Mouse (Mus musculus) lung, postnatal 0 days (tissue): ENCODE measurements at regions not wholly inside any gene's neighbourhood (a gene's known extent, or its start where the extent isn't known, plus 50 kb on each side); places are given as distances from the start of the nearest gene placed in this dataset.

Experiments used
- ATAC-seq: fragments of 200-750 bp; cut with Nextera tagmentation; 2 replicates; pipeline ENCODE4 v1.8.0; 2017; ENCODE audit warnings: moderate library complexity
- DNase-seq: peaks from one replicate; pipeline ENCODE4 v3.0.0-alpha.2; 2016; ENCODE audit warnings: low spot score
- H3K27ac ChIP-seq: fragments of 300-500 bp; sonication (generic); 2 replicates; pipeline ENCODE4 v1.5.1; 2014; ENCODE audit warnings: antibody characterized with exemption, mild to moderate bottlenecking, low read length, mixed read lengths
- H3K27me3 ChIP-seq: fragments of 300-500 bp; sonication (generic); replicated peaks from 2 replicates; pipeline ENCODE4 v1.6.1; 2014; ENCODE audit warnings: low read length, mixed read lengths; ENCODE audit not compliant: insufficient read depth
- H3K36me3 ChIP-seq: fragments of 300-500 bp; sonication (generic); 2 replicates; pipeline ENCODE4 v1.6.1; 2014; ENCODE audit warnings: low read length, mixed read lengths; ENCODE audit not compliant: insufficient read depth
- H3K4me1 ChIP-seq: fragments of 300-500 bp; sonication (generic); 2 replicates; pipeline ENCODE4 v1.6.1; 2014; ENCODE audit warnings: antibody characterized with exemption, low read depth, low read length, mixed read lengths; ENCODE audit not compliant: insufficient read depth
- H3K4me2 ChIP-seq: fragments of 300-500 bp; sonication (generic); replicated peaks from 2 replicates; pipeline ENCODE4 v1.6.1; 2014; ENCODE audit warnings: low read depth, mild to moderate bottlenecking, low read length, moderate library complexity, mixed read lengths
- H3K4me3 ChIP-seq: fragments of 300-500 bp; sonication (generic); 2 replicates; pipeline ENCODE4 v1.5.1; 2014; ENCODE audit warnings: low read depth, low read length
- H3K9ac ChIP-seq: fragments of 300-500 bp; sonication (generic); replicated peaks from 2 replicates; pipeline ENCODE4 v1.6.1; 2014; ENCODE audit warnings: low read depth, mild to moderate bottlenecking
- H3K9me3 ChIP-seq: fragments of 300-500 bp; sonication (generic); 2 replicates; pipeline ENCODE4 v1.6.1; 2016; ENCODE audit warnings: low read length, mixed read lengths
- CTCF ChIP-seq: IDR thresholded peaks from 2 replicates; pipeline ENCODE4 v1.5.1; 2016; ENCODE audit warnings: antibody characterized with exemption, mild to moderate bottlenecking
- EP300 ChIP-seq: IDR thresholded peaks from 2 replicates; pipeline ENCODE4 v1.6.1; 2016; ENCODE audit warnings: antibody characterized with exemption, mild to moderate bottlenecking, control low read depth
- WGBS: fragments of 180-500 bp; shearing (Covaris S2); extraction: QIAGEN DNeasy Blood & Tissue Kit; methylation state at CpG from one replicate; pipeline ENCODE4 v1.1.7; 2014; 5-methylcytosine and 5-hydroxymethylcytosine counted together

GRCm38 (mm10) chrX:77432001-77432565 is 78.7 kb upstream of the Tbl1x start:
- Histone ChIP-seq H3K9me3 (no peaks in the 10 kb centered on the region), H3K27me3 (no peaks in the 10 kb centered on the region), H3K4me3 (no peak overlapping the region), H3K36me3 (no peaks in the 10 kb centered on the region), H3K4me1 (no peaks in the 10 kb centered on the region), H3K4me2 (no peak overlapping the region), H3K9ac (no peak overlapping the region), H3K27ac (no peak overlapping the region)
- 37% methylated on average over 2 of the region's 2 CpGs for WGBS
- TF ChIP-seq EP300: no peak
- no peak for TF ChIP-seq CTCF
- DNase-seq: no peak
- ATAC-seq: no peak

GRCm38 (mm10) chrX:77432846-77433810 is 77.7 kb upstream of the Tbl1x start:
- H3K27ac ChIP-seq: no peak overlapping the region
- no peaks in the 10 kb centered on the region for H3K9me3 ChIP-seq
- TF ChIP-seq CTCF (peak; percentile 40), EP300 (no peak; the same call in 1 of the 2 replicates)
- DNase-seq (peak; percentile 96), ATAC-seq (peak; percentile 95)
- no peaks in the 10 kb centered on the region for H3K4me1 ChIP-seq
- no peaks in the 10 kb centered on the region for H3K36me3 ChIP-seq
- 13% methylated on average over 22 of the region's 29 CpGs for WGBS
- H3K4me3 ChIP-seq: peak overlapping the region; percentile 21; the same call in 1 of the 2 replicates
- no peaks in the 10 kb centered on the region for H3K27me3 ChIP-seq
- no peak overlapping the region for H3K9ac ChIP-seq
- H3K4me2 ChIP-seq: peak overlapping the region; percentile 27; the same call in 1 of the 2 replicates

GRCm38 (mm10) chrX:77433811-77434192 is 77.0 kb upstream of the Tbl1x start:
- Histone ChIP-seq H3K9ac (no peak overlapping the region), H3K4me2 (peak overlapping the region; percentile 22; the same call in 1 of the 2 replicates), H3K4me3 (0 out of 2 replicates have a peak overlapping the region, but pooled peaks have one; percentile 12), H3K27ac (no peak overlapping the region), H3K27me3 (no peaks in the 10 kb centered on the region), H3K36me3 (no peaks in the 10 kb centered on the region), H3K4me1 (no peaks in the 10 kb centered on the region), H3K9me3 (no peaks in the 10 kb centered on the region)
- 18% methylated on average over 3 of the region's 3 CpGs for WGBS
- DNase-seq: peak; percentile 10
- TF ChIP-seq CTCF: no peak
- no peak for TF ChIP-seq EP300
- no peak for ATAC-seq

- Histone ChIP-seq H3K36me3 (no peaks in the 10 kb centered on the region), H3K4me1 (no peaks in the 10 kb centered on the region), H3K9ac (no peak overlapping the region), H3K4me3 (no peak overlapping the region), H3K27me3 (no peaks in the 10 kb centered on the region), H3K4me2 (no peak overlapping the region), H3K27ac (no peak overlapping the region), H3K9me3 (no peaks in the 10 kb centered on the region)
- ATAC-seq (no peak), DNase-seq (no peak)
- WGBS: 28% methylated on average over 3 of the region's 3 CpGs
- no peak for TF ChIP-seq EP300
- TF ChIP-seq CTCF: no peak
Observed at GRCm38 (mm10) chrX:77443852-77444492, 66.8 kb upstream of the Tbl1x start.

- Histone ChIP-seq H3K9me3 (no peaks in the 10 kb centered on the region), H3K9ac (no peak overlapping the region), H3K4me1 (no peaks in the 10 kb centered on the region), H3K4me3 (no peak overlapping the region), H3K27ac (no peak overlapping the region), H3K36me3 (no peaks in the 10 kb centered on the region), H3K4me2 (no peak overlapping the region), H3K27me3 (no peaks in the 10 kb centered on the region)
- TF ChIP-seq EP300 (no peak), CTCF (no peak)
- 74% methylated on average over 3 of the region's 3 CpGs for WGBS
- DNase-seq (no peak), ATAC-seq (no peak)
Observed at GRCm38 (mm10) chrX:77446755-77447154, 64.1 kb upstream of the Tbl1x start.

- DNase-seq (no peak), ATAC-seq (no peak)
- no peak overlapping the region for H3K4me2 ChIP-seq
- no peak overlapping the region for H3K9ac ChIP-seq
- no peaks in the 10 kb centered on the region for H3K36me3 ChIP-seq
- H3K4me3 ChIP-seq: no peak overlapping the region
- TF ChIP-seq EP300: no peak
- no peak for TF ChIP-seq CTCF
- no peak overlapping the region for H3K27ac ChIP-seq
- no peaks in the 10 kb centered on the region for H3K4me1 ChIP-seq
- no peaks in the 10 kb centered on the region for H3K27me3 ChIP-seq
- WGBS: 77% methylated on average over 1 of the region's 1 CpGs
- no peaks in the 10 kb centered on the region for H3K9me3 ChIP-seq
Observed at GRCm38 (mm10) chrX:77451977-77452675, 58.7 kb upstream of the Tbl1x start.
